Mouse (Mus musculus) subcutaneous adipose tissue, adult 2 months (tissue): Measurements from ENCODE around the gene Adcyap1. TPM values are rescaled to one million over a fixed set of nuclear protein-coding genes. Genes with fewer than 3 reads are reported as not detected.

Source experiments
- polyA plus RNA-seq: library from polyadenylated mRNA; depleted of rRNA; stranded (reverse); fragments of >200 nt; gene quantifications from 2 replicates; pipeline ENCODE4 v1.2.3, GENCODE M21; 2012; ENCODE audit warnings: low replicate concordance; rRNA removed

Gene Adcyap1
- 0.04 TPM in 1 of 2 replicates, not detected in the other for polyA plus RNA-seq

GRCm38 (mm10) chr17:93198717-93199116, at the start of gene Adcyap1:
Gene Adcyap1, plus strand, starts transcription at chr17:93199017.

